Mouse (Mus musculus) heart, adult 9 months (tissue): ENCODE results near the gene Dsp.

Experiments used
- DNase-seq, 2 experiments: peaks; one replicate each; pipeline ENCODE4 v3.0.0; 2022; ENCODE audit warnings: low spot score in 2 of 2

Dsp gene

GRCm38 (mm10) chr13:38151069-38151588 lies at the start of gene Dsp:
Gene Dsp (plus strand): TSS chr13:38151294.
- peak; percentile 27 to 60 for DNase-seq

GRCm38 (mm10) chr13:38103406-38103805 lies 47.7 kb upstream of the Dsp start:
- no peak for DNase-seq

GRCm38 (mm10) chr13:38104501-38104900 lies 46.6 kb upstream of the Dsp start:
- no peak for DNase-seq

GRCm38 (mm10) chr13:38109081-38109480 lies 42.0 kb upstream of the Dsp start:
- no peak for DNase-seq

- DNase-seq: no peak
Observed at GRCm38 (mm10) chr13:38122321-38122720, 28.8 kb upstream of the Dsp start.

- no peak for DNase-seq
Observed at GRCm38 (mm10) chr13:38123666-38124065, 27.4 kb upstream of the Dsp start.

- DNase-seq: no peak
Observed at GRCm38 (mm10) chr13:38127683-38128082, 23.4 kb upstream of the Dsp start.

- no peak for DNase-seq
Observed at GRCm38 (mm10) chr13:38128246-38128645, 22.8 kb upstream of the Dsp start.

- no peak for DNase-seq
Observed at GRCm38 (mm10) chr13:38129492-38129891, 21.6 kb upstream of the Dsp start.

- DNase-seq: no peak
Observed at GRCm38 (mm10) chr13:38130116-38130515, 21.0 kb upstream of the Dsp start.

GRCm38 (mm10) chr13:38133016-38133528 lies 18.0 kb upstream of the Dsp start:
- DNase-seq: no peak

- DNase-seq: no peak
Observed at GRCm38 (mm10) chr13:38140521-38140920, 10.6 kb upstream of the Dsp start.

- no peak for DNase-seq
Observed at GRCm38 (mm10) chr13:38144962-38145713, 6.0 kb upstream of the Dsp start.

- DNase-seq: peak; percentile 65 to 73
Observed at GRCm38 (mm10) chr13:38148348-38148747, 2.7 kb upstream of the Dsp start.

- no peak for DNase-seq
Observed at GRCm38 (mm10) chr13:38151671-38152428, 756 bp downstream of the Dsp start.

GRCm38 (mm10) chr13:38152429-38153035 lies 1.4 kb downstream of the Dsp start:
- DNase-seq: no peak

- no peak for DNase-seq
Observed at GRCm38 (mm10) chr13:38155523-38155922, 4.4 kb downstream of the Dsp start.

GRCm38 (mm10) chr13:38157635-38158034 lies 6.5 kb downstream of the Dsp start:
- no peak for DNase-seq

- no peak for DNase-seq
Observed at GRCm38 (mm10) chr13:38162002-38162401, 10.9 kb downstream of the Dsp start.

GRCm38 (mm10) chr13:38162668-38163067 lies 11.6 kb downstream of the Dsp start:
- DNase-seq: peak; percentile 66 to 79

GRCm38 (mm10) chr13:38164932-38165331 lies 13.8 kb downstream of the Dsp start:
- peak; percentile 40 to 60 for DNase-seq

- DNase-seq: no peak
Observed at GRCm38 (mm10) chr13:38167056-38167455, 16.0 kb downstream of the Dsp start.
